12 mouse cellular contexts compared by ENCODE assay signal in genomic region chr7:115382876-115383275, GRCm38 (mm10).
DNase-seq lines count a peak whose midpoint lies in the region; TF ChIP-seq lines count a peak whose summit lies in the region.
"Had no signal": no experiment of that assay in that cellular context is flagged by ENCODE, and none has a peak within 500 bp of the region (broad histone marks: within the 10 kb centered on the region; RNA-seq: fewer than 3 reads in every experiment).

No protein-coding gene starts in this region.

- H3K4me3 ChIP-seq in layer of hippocampus, adult 2 months, result no peak overlapping the region
- H3K4me3 ChIP-seq in left cerebral cortex, adult 2 months, result no peak overlapping the region
- H3K4me3 ChIP-seq: heart, embryonic 15.5 days; hindbrain, embryonic 13.5 days had no signal

- peak; percentile 64 for DNase-seq in heart, adult 11 months
- DNase-seq in heart, postnatal 36 days, result no peak
- DNase-seq in layer of hippocampus, adult 18-20 months (ENCODE audit: low spot score in 2 of 2), result peak; percentile 3 to 28
- no peak for DNase-seq in layer of hippocampus, adult 9-10 months (ENCODE audit: low spot score)
- DNase-seq in Muller cell, postnatal 12 days (ENCODE audit: inconsistent ontology term), result peak; percentile 75
- peak in 1 of 2 experiments; percentile 23 for DNase-seq in layer of hippocampus, adult 2 months (ENCODE audit: low spot score in 2 of 2)
- DNase-seq in adrenal gland, postnatal 36 days, result no peak
- no peak for DNase-seq in left cerebral cortex, adult 2 months (ENCODE audit: extremely low spot score in 1 of 2, low spot score in 2 of 2)
- DNase-seq: cerebellum, adult 18-20 months; lung, postnatal 4 days had no signal

- no peak for TF ChIP-seq CTCF in layer of hippocampus, adult 2 months (conservative IDR thresholded peaks at IDR 0.05)
- no peak for TF ChIP-seq CTCF in left cerebral cortex, adult 2 months (IDR thresholded peaks at IDR 0.05)

- H3K27ac ChIP-seq in layer of hippocampus, adult 2 months, result peak overlapping the region; percentile 67; the same call in 1 of the 2 replicates
- no peak overlapping the region for H3K27ac ChIP-seq in left cerebral cortex, adult 2 months
- H3K27ac ChIP-seq: heart, embryonic 15.5 days; hindbrain, embryonic 13.5 days had no signal

- intact Hi-C loops in heart, postnatal 36 days (cut with DNase I), result no loop called here
- intact Hi-C loops in left cerebral cortex, adult 2 months (cut with DNase I), result no loop called here

Comparison
In these comparisons a context has a peak if more than half of its experiments do, and no peak if none do; other contexts are left out.
1. DNase-seq: peak in heart, adult 11 months (single experiment), layer of hippocampus, adult 18-20 months (2 of 2) and Muller cell, postnatal 12 days (single experiment); none in heart, postnatal 36 days (0 of 2), layer of hippocampus, adult 9-10 months (single experiment), adrenal gland, postnatal 36 days (0 of 2) and left cerebral cortex, adult 2 months (0 of 2).